Mouse (Mus musculus) megakaryocyte, embryonic 14.5 days (primary cell): ENCODE data around the gene Ass1. TPM values are rescaled to one million over a fixed set of nuclear protein-coding genes. Genes with fewer than 3 reads are reported as not detected.

Experiments used
- H3K27me3 ChIP-seq: replicated peaks from 2 replicates; pipeline ENCODE3; 2012; ENCODE audit warnings: inconsistent platforms
- H3K36me3 ChIP-seq: replicated peaks from 2 replicates; pipeline ENCODE3; 2012; ENCODE audit warnings: low read length, inconsistent platforms, mixed read lengths
- H3K4me1 ChIP-seq: 2 replicates; pipeline ENCODE4 v1.6.1; 2012; ENCODE audit warnings: inconsistent platforms
- H3K4me3 ChIP-seq: replicated peaks from 2 replicates; pipeline ENCODE3; 2012; ENCODE audit warnings: moderate library complexity, mild to moderate bottlenecking, inconsistent platforms
- H3K9me3 ChIP-seq: 2 replicates; pipeline ENCODE4 v1.6.1; 2012; ENCODE audit warnings: inconsistent platforms
- FLI1 ChIP-seq: IDR thresholded peaks from 2 replicates; pipeline ENCODE4 v1.6.1; 2012; ENCODE audit warnings: low read length, inconsistent platforms, mixed read lengths
- GATA1 ChIP-seq: IDR thresholded peaks from 3 replicates; pipeline ENCODE4 v1.6.1; 2012; ENCODE audit warnings: mixed read lengths, low read length, inconsistent platforms, borderline replicate concordance
- polyA plus RNA-seq: library from polyadenylated mRNA; stranded (reverse); fragments of >175 nt; gene quantifications from 2 replicates; pipeline ENCODE4 v1.2.3, GENCODE M21; 2012; ENCODE audit warnings: low replicate concordance; ENCODE audit not compliant: insufficient read depth

The Ass1 gene
- polyA plus RNA-seq, 1 experiment = 11.2 TPM

GRCm38 (mm10) chr2:31551971-31552370 is 82.0 kb downstream of the Ass1 start:
- Histone ChIP-seq H3K9me3 (peaks cover 23% of the 10 kb centered on the region), H3K4me3 (no peak overlapping the region), H3K4me1 (no peaks in the 10 kb centered on the region), H3K36me3 (no peaks in the 10 kb centered on the region), H3K27me3 (peaks cover 45% of the 10 kb centered on the region)
- TF ChIP-seq GATA1 (no peak), FLI1 (no peak)

- H3K9me3 ChIP-seq = peaks cover 23% of the 10 kb centered on the region
- no peak overlapping the region for H3K4me3 ChIP-seq
- H3K27me3 ChIP-seq = peaks cover 48% of the 10 kb centered on the region
- TF ChIP-seq FLI1 (no peak), GATA1 (no peak)
- no peaks in the 10 kb centered on the region for H3K36me3 ChIP-seq
- H3K4me1 ChIP-seq = peaks cover 11% of the 10 kb centered on the region
Observed at GRCm38 (mm10) chr2:31554619-31555018, 84.6 kb downstream of the Ass1 start.

Other genes starting within 250 kb of the Ass1 start
- gene Ncs1, start 224.4 kb upstream of the Ass1 start, polyA plus RNA-seq = 0.26 TPM in 1 of 2 replicates, not detected in the other
- gene Hmcn2, start 155.8 kb upstream of the Ass1 start, polyA plus RNA-seq = 0.40 TPM in 1 of 2 replicates, not detected in the other
- gene Fubp3, start 102.4 kb downstream of the Ass1 start, polyA plus RNA-seq = 45.5 and 72.5 TPM in 2 replicates
- not detected in 2 replicates for gene Prdm12, start 169.8 kb downstream of the Ass1 start, polyA plus RNA-seq
- 11.9 TPM in 1 of 2 replicates, not detected in the other for gene Exosc2, start 200.5 kb downstream of the Ass1 start, polyA plus RNA-seq
- 29.4 and 48.1 TPM in 2 replicates for gene Abl1, start 218.2 kb downstream of the Ass1 start, polyA plus RNA-seq